Mouse (Mus musculus) liver, embryonic 12.5 days (tissue): ENCODE results near the gene Kcnn3. TPM values are rescaled to one million over a fixed set of nuclear protein-coding genes. Genes with fewer than 3 reads are reported as not detected.

ENCODE experiments used
- ATAC-seq: fragments of 200-750 bp; cut with Nextera tagmentation; 2 replicates; pipeline ENCODE4 v1.8.0; 2017; ENCODE audit warnings: moderate number of reproducible peaks, mild to moderate bottlenecking, moderate library complexity
- H3K27ac ChIP-seq: fragments of 300-500 bp; sonication (generic); 2 replicates; pipeline ENCODE4 v1.5.1; 2016; ENCODE audit warnings: mild to moderate bottlenecking
- H3K27me3 ChIP-seq: fragments of 300-500 bp; sonication (generic); replicated peaks from 2 replicates; pipeline ENCODE4 v1.6.1; 2016; ENCODE audit warnings: mild to moderate bottlenecking, moderate library complexity
- H3K36me3 ChIP-seq: fragments of 300-500 bp; sonication (generic); 2 replicates; pipeline ENCODE4 v1.6.1; 2016; ENCODE audit warnings: mild to moderate bottlenecking, moderate library complexity
- H3K4me1 ChIP-seq: fragments of 300-500 bp; sonication (generic); 2 replicates; pipeline ENCODE4 v1.6.1; 2016
- H3K4me2 ChIP-seq: fragments of 300-500 bp; sonication (generic); 2 replicates; pipeline ENCODE4 v1.6.1; 2016; ENCODE audit warnings: mild to moderate bottlenecking, moderate library complexity
- H3K4me3 ChIP-seq: fragments of 300-500 bp; sonication (generic); 2 replicates; pipeline ENCODE4 v1.5.1; 2016; ENCODE audit warnings: mild to moderate bottlenecking, moderate library complexity
- H3K9ac ChIP-seq: fragments of 300-500 bp; sonication (generic); 2 replicates; pipeline ENCODE4 v1.6.1; 2016; ENCODE audit warnings: mild to moderate bottlenecking, moderate library complexity
- H3K9me3 ChIP-seq: fragments of 300-500 bp; sonication (generic); replicated peaks from 2 replicates; pipeline ENCODE4 v1.6.1; 2016; ENCODE audit warnings: mild to moderate bottlenecking, moderate library complexity
- WGBS: fragments of 180-500 bp; shearing (Covaris S2); methylation state at CpG from one replicate; pipeline ENCODE4 v1.1.7; 2016; ENCODE audit not compliant: insufficient replicate concordance; 5-methylcytosine and 5-hydroxymethylcytosine counted together
- polyA plus RNA-seq: library from polyadenylated mRNA; unstranded; fragments of >200 nt; fragmentation: Nextera tagmentation; extraction: Ambion mirVana; gene quantifications from 2 replicates; pipeline ENCODE4 v1.2.1, GENCODE M21; 2016

Gene Kcnn3
- polyA plus RNA-seq, 1 experiment from 2014 or later, result not detected

DNA sequence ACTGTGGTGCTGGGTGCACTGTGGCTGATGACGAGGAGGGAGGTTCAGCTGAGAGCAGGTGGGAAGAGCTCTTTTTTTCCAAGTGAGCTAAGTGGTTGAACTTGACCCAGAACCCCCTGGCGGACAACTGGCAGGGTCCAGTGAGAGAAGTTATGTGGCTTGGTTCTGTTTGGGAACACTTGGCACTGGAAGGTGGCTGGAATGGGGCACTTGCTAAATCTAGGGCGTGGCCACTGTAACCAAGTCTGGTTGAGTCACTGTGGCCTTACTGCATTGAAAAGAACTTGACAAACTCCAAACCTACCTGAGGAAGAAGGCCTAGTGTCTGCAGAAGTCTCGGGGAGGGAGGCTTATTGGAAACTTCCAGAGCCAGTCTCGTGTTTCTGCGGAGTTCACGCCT lies 78.4 kb downstream of the Kcnn3 start:
- no peaks in the 10 kb centered on the region for H3K36me3 ChIP-seq
- H3K4me1 ChIP-seq, result no peaks in the 10 kb centered on the region
- H3K9me3 ChIP-seq, result 0 out of 2 replicates have a peak, but pooled peaks cover 5% of the 10 kb centered on the region
- no peak for ATAC-seq
- no peak overlapping the region for H3K27ac ChIP-seq
- H3K27me3 ChIP-seq, result peaks cover 14% of the 10 kb centered on the region; the same call in 1 of the 2 replicates
- H3K4me2 ChIP-seq, result no peak overlapping the region
- no peak overlapping the region for H3K4me3 ChIP-seq
- H3K9ac ChIP-seq, result no peak overlapping the region
- WGBS, result 71% methylated on average over 7 of the region's 7 CpGs

DNA sequence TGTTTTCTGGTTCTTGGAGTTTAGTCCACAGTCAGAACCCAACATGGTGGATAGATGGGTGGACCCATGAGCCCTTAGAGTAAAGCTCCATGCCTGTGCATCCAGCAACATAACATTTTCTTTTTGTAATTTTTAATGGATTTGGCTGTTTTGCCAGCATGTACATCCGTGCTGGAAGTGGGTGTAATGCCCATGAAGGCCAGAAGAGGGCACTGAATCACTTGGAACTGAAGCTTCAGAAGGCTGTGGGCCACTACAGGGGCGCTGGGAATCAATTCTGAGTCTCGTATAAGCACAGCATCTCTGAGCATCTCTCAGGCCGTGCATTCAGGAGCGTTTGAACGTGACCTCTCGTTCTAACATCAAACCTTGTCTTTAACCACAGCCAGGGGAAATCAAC lies 79.0 kb downstream of the Kcnn3 start:
- Histone ChIP-seq H3K27me3 (peaks cover 12% of the 10 kb centered on the region; the same call in 1 of the 2 replicates), H3K36me3 (no peaks in the 10 kb centered on the region), H3K27ac (no peak overlapping the region), H3K4me2 (no peak overlapping the region), H3K4me1 (no peaks in the 10 kb centered on the region), H3K9me3 (0 out of 2 replicates have a peak, but pooled peaks cover 5% of the 10 kb centered on the region), H3K9ac (no peak overlapping the region), H3K4me3 (no peak overlapping the region)
- WGBS, result 75% methylated on average over 7 of the region's 7 CpGs
- no peak for ATAC-seq

DNA sequence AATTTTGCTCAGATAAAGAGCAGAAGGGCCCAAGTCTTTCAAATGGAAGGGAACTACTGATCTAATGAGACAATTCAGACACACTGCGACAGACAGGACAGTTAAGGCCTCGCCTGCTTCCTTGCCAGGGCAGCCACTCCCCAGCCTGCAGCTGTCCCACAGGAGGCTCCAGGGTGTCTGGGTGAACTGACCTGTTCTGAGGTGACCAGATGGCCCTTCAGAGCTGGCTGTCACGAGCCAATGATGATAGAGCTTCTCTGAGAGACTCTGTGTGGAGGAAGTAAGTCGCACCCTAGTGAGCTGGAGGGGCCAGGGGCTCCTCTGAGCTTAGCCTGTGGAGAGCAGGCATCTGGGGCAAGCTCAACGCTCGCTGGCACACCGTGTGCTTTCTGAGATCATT lies 81.1 kb downstream of the Kcnn3 start:
- Histone ChIP-seq H3K4me1 (no peaks in the 10 kb centered on the region), H3K4me3 (no peak overlapping the region), H3K36me3 (no peaks in the 10 kb centered on the region), H3K27ac (no peak overlapping the region), H3K4me2 (no peak overlapping the region), H3K9ac (no peak overlapping the region), H3K9me3 (0 out of 2 replicates have a peak, but pooled peaks cover 5% of the 10 kb centered on the region), H3K27me3 (no peaks in the 10 kb centered on the region; the same call in 1 of the 2 replicates)
- no peak for ATAC-seq
- WGBS, result 41% methylated on average over 7 of the region's 7 CpGs

DNA sequence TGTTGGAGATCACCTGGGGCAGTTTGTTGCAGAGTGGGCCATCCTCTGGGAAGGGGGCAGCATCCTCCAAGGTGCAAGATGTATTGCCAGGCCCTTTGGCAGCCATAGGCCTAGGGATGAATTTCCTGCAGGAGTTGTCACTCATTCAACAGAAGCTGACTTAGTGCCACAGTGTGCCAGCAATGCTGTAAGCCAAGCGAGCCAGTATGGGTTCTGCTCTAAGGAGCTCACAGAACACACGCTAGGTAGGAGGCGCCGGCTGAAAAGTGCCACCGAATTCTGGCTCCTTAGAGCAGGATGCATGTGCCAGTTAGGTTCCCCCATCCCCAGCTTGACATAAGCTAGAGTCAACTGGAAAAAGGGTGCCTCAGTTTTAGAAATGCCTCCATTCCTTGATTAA lies 83.3 kb downstream of the Kcnn3 start:
- ATAC-seq, result no peak
- no peak overlapping the region for H3K4me3 ChIP-seq
- peaks cover 5% of the 10 kb centered on the region for H3K27me3 ChIP-seq
- H3K9me3 ChIP-seq, result 0 out of 2 replicates have a peak, but pooled peaks cover 5% of the 10 kb centered on the region
- H3K9ac ChIP-seq, result no peak overlapping the region
- WGBS, result 74% methylated on average over 5 of the region's 5 CpGs
- no peaks in the 10 kb centered on the region for H3K36me3 ChIP-seq
- no peak overlapping the region for H3K27ac ChIP-seq
- no peaks in the 10 kb centered on the region for H3K4me1 ChIP-seq
- no peak overlapping the region for H3K4me2 ChIP-seq

DNA sequence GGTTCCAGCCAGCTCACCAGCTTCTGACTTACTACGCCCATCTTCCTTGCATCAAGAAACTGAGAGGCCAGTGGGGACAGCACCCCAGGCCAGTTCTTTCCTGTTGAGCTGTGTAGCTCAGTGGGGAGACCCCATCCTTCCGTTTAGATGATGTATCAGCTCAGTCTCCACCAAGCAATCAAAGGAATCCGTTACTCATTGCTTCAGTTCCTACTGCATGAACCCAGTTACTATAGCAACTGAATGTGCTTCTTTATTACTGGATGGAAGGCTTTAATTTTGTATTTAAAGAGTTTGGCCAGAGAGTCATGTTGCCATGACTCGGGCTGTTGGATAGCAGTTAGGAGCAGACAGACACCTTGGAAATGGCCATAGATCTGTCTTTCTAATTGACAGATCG lies 85.3 kb downstream of the Kcnn3 start:
- 55% methylated on average over 5 of the region's 5 CpGs for WGBS
- Histone ChIP-seq H3K27me3 (peaks cover 5% of the 10 kb centered on the region), H3K4me2 (no peak overlapping the region), H3K36me3 (no peaks in the 10 kb centered on the region), H3K9me3 (no peaks in the 10 kb centered on the region), H3K4me3 (no peak overlapping the region), H3K27ac (no peak overlapping the region), H3K9ac (no peak overlapping the region), H3K4me1 (no peaks in the 10 kb centered on the region)
- ATAC-seq, result no peak

DNA sequence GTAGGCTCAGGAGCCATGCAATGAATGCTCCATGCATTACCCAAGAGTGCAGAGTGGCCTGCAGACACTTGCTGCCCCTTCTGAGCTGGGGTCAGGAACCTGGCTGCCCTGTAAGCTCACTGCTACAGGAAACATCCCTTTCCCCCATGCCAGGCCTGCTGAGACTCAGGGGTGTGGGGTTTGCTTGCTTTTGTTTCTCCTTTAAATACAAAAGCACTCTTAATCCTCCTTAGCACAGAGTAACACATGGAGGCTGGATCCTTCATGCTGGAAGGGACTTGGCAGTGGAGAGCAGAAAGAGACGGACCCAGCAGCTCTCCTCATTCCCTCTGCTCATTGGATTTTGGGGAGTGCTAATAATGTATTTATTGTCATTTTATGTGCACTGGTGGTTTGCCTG lies 87.4 kb downstream of the Kcnn3 start:
- no peak overlapping the region for H3K9ac ChIP-seq
- no peaks in the 10 kb centered on the region for H3K36me3 ChIP-seq
- no peaks in the 10 kb centered on the region for H3K4me1 ChIP-seq
- no peak overlapping the region for H3K4me3 ChIP-seq
- no peak for ATAC-seq
- H3K9me3 ChIP-seq, result no peaks in the 10 kb centered on the region
- H3K4me2 ChIP-seq, result no peak overlapping the region
- 66% methylated on average over 1 of the region's 1 CpGs for WGBS
- H3K27me3 ChIP-seq, result peaks cover 11% of the 10 kb centered on the region
- H3K27ac ChIP-seq, result no peak overlapping the region

DNA sequence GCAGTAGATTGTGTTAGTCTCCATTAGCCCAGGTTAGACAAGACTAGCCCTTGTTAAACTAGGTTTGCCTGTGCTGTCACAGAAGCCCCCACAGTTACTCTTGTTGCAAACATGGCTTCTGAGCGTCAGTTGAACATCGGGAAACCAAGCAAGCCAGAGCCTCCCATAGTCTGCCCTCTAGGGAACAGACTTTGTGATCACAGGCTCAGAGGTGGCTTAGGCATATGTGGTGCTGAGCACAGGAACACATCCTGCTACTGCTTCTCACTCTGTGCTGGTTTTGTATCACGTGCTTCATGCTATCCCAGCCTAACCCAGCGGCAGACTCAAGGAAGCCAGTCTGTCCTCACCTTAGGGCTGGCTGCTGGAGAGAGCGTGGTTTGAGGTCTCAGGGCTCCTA lies 92.1 kb downstream of the Kcnn3 start:
- Histone ChIP-seq H3K27me3 (peaks cover 11% of the 10 kb centered on the region), H3K4me3 (no peak overlapping the region), H3K9ac (no peak overlapping the region), H3K36me3 (no peaks in the 10 kb centered on the region), H3K4me2 (no peak overlapping the region), H3K4me1 (no peaks in the 10 kb centered on the region), H3K27ac (no peak overlapping the region), H3K9me3 (no peaks in the 10 kb centered on the region)
- WGBS, result 61% methylated on average over 5 of the region's 5 CpGs
- ATAC-seq, result no peak

DNA sequence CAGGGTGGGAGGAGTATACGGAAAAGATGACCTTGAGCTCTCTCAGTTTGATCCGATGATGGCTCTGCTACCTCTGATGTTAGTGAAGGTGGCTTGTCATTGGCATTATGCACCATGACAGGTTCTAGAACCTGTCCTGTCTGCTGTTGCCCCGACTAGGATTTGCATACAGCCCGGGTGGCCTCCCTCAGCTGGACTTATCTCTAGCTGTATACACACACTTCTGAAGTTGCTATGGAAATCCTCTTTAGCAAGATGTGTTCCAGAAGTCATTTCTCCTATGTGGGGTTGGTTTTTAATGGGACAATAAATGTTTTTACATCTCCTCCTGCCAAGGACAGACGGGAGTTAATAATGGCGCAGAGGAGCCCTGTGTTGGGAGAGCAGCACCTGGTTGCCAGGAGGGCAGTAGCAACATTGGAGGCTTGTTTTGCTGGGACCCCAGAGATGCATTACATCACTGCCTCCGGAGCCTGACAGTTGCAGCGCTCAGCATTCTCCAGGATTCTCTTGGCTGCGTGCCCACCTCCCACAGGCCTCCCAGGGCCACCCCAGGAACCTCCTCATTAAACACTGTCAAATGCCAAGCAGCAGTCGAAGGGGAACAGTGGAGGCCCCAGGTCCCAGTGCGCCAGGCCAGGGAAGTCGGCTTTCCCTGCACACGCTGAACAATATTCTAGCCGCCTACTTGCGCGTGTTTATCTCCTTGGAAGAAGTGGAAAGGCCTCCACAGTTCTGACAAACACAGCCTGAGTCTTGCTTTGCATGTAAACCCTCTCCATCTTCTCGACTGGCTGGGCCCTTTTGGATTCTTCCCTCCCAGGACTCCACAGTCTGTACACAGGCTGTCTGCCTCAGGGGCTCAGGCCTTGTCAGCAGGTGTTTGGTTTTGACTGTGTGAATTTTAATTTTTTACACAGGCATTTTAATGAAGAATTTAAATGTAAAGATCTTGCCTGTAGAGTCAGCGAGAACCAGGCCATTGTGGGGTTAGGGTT lies 93.9 kb downstream of the Kcnn3 start:
- Histone ChIP-seq H3K36me3 (no peaks in the 10 kb centered on the region), H3K27me3 (peaks cover 6% of the 10 kb centered on the region; the same call in 1 of the 2 replicates), H3K9me3 (no peaks in the 10 kb centered on the region), H3K4me3 (no peak overlapping the region), H3K27ac (no peak overlapping the region), H3K9ac (no peak overlapping the region), H3K4me1 (no peaks in the 10 kb centered on the region), H3K4me2 (no peak overlapping the region)
- ATAC-seq, result no peak
- 60% methylated on average over 18 of the region's 18 CpGs for WGBS

DNA sequence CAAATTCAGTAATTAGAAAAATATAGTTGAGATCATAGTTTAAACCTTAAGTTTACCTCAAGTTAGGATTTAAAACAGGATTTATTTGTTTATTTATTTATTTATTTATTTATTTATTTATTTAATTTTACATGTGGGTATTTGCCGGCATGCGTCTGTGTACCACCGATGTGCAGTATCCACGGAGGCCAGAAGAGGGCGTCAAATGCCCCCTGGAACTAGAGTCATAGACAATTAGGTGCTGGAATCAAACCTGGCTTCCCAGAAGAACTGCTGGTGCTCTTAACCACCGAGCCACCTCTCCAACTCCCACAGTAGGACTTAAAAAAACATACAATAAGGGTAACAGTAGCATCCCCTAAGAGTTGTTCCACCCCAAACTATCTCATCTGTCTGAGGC lies 96.9 kb downstream of the Kcnn3 start:
- no peaks in the 10 kb centered on the region for H3K9me3 ChIP-seq
- H3K27ac ChIP-seq, result no peak overlapping the region
- ATAC-seq, result no peak
- no peak overlapping the region for H3K4me3 ChIP-seq
- no peaks in the 10 kb centered on the region for H3K4me1 ChIP-seq
- 47% methylated on average over 6 of the region's 6 CpGs for WGBS
- H3K9ac ChIP-seq, result no peak overlapping the region
- H3K27me3 ChIP-seq, result no peaks in the 10 kb centered on the region; the same call in 1 of the 2 replicates
- H3K4me2 ChIP-seq, result no peak overlapping the region
- no peaks in the 10 kb centered on the region for H3K36me3 ChIP-seq

DNA sequence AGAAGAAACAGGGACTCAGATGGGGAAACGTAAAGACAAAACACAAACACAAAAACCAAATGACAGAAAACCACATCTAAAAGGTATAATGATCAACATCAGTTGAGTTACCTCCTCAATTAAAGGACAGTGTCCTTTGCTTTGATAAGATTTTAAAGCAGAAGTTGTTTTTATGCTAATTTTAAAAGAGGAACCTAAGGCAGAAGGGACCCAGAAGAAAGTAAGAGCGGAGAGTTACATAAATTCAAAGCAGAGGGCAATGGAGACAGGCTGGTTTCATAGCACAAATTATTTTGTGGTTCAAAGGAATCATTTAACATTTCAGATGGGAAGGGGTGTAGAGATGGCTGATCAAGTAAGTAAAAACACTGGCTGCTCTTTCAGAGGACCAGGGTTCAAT lies 97.4 kb downstream of the Kcnn3 start:
- Histone ChIP-seq H3K9ac (no peak overlapping the region), H3K4me2 (no peak overlapping the region), H3K27me3 (no peaks in the 10 kb centered on the region; the same call in 1 of the 2 replicates), H3K4me1 (no peaks in the 10 kb centered on the region), H3K4me3 (no peak overlapping the region), H3K36me3 (no peaks in the 10 kb centered on the region), H3K27ac (no peak overlapping the region), H3K9me3 (no peaks in the 10 kb centered on the region)
- ATAC-seq, result no peak
- WGBS, result 80% methylated on average over 2 of the region's 2 CpGs

DNA sequence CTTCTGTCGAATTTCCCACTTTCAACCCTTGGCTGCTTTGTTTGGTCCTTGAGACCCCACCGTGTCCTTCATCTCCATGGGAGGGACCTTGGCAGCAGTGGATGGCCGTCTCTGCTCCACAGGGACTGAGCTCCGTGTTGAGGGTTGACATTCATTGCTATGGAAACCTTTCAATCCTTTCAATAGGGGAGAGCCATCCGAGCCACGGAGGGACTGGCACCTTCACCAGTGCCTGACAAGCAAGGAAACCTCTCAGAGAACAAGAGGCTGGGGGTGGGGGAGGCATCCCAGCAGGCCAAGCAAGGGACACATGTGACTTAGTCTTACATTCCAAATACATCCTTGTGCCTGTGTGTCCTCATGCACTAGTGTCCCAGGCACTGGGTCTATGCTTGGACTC lies 102.9 kb downstream of the Kcnn3 start:
- Histone ChIP-seq H3K9me3 (no peaks in the 10 kb centered on the region), H3K4me3 (no peak overlapping the region), H3K9ac (no peak overlapping the region), H3K27me3 (no peaks in the 10 kb centered on the region; the same call in 1 of the 2 replicates), H3K4me2 (no peak overlapping the region), H3K27ac (no peak overlapping the region), H3K36me3 (no peaks in the 10 kb centered on the region), H3K4me1 (no peaks in the 10 kb centered on the region)
- no peak for ATAC-seq
- WGBS, result 26% methylated on average over 6 of the region's 6 CpGs

DNA sequence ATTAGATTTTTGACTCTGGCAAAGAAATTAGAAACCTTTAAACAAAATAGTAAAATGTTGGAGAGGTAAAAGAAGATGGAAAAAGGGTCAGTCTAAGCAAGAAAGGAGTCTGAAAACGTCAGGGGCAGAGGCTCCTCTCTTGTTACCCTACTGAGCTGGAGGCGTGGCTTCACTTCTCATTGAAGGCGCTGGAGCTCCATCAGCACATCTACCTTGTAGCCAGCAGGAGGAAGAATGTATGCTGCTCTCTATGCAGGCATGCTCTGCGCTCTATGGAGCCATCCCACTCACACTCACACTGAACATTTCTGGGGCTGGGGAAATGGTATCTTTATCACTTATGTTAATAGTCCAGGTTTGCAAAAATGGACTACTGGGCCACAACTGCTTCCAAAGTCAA lies 103.6 kb downstream of the Kcnn3 start:
- WGBS, result 31% methylated on average over 4 of the region's 4 CpGs
- H3K27ac ChIP-seq, result no peak overlapping the region
- no peaks in the 10 kb centered on the region for H3K9me3 ChIP-seq

More for the DNA sequence above, 103.6 kb downstream of the Kcnn3 start:
- Histone ChIP-seq H3K4me3 (no peak overlapping the region), H3K27me3 (no peaks in the 10 kb centered on the region; the same call in 1 of the 2 replicates), H3K9ac (no peak overlapping the region), H3K36me3 (no peaks in the 10 kb centered on the region), H3K4me2 (no peak overlapping the region), H3K4me1 (no peaks in the 10 kb centered on the region)
- ATAC-seq, result no peak
